Mouse (Mus musculus) layer of hippocampus, postnatal 10 days (tissue): ENCODE results near the gene Gsdma3. TPM values are rescaled to one million over a fixed set of nuclear protein-coding genes. Genes with fewer than 3 reads are reported as not detected.
"Not testable (repeated sequence)": the region's sequence is repeated elsewhere in the genome, so short reads cannot be mapped to it uniquely, and the experiment has no call there.

Experiments
- DNase-seq, 2 experiments: peaks; one replicate each; pipeline ENCODE4 v3.0.0; 2021; ENCODE audit warnings: low spot score in 2 of 2
- total RNA-seq, 2 experiments: library from RNA; stranded (reverse); gene quantifications; 2 replicates each; pipeline ENCODE4 v1.2.3; 2021

Gene Gsdma3
- total RNA-seq, 2 experiments from 2014 or later: 0.50 TPM; not detected in 1

DNA sequence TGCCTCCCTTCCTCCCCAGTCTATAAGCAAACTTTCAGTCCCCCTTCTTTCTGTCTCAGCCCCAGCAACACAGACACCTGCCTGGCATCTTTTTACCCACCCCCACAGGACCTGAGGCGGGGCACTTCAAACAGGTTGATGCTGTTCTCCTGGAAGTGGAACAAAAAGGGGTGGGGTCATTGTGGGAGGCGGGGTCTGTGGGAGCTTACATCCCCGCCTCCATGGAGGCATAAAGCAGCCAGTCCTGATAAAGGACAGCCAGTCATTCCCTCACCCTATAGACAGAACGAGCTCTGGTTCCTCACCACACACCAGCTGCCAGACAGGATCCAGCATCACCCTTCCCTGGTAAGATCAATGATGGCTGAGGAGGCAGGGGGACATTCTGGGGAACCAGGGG lies 37.9 kb downstream of the Gsdma3 start, which contains the start of gene Gsdma:
Gene Gsdma, plus strand, starts transcription at position 261 of the 400 bp plus-strand sequence.
- DNase-seq: no peak

DNA sequence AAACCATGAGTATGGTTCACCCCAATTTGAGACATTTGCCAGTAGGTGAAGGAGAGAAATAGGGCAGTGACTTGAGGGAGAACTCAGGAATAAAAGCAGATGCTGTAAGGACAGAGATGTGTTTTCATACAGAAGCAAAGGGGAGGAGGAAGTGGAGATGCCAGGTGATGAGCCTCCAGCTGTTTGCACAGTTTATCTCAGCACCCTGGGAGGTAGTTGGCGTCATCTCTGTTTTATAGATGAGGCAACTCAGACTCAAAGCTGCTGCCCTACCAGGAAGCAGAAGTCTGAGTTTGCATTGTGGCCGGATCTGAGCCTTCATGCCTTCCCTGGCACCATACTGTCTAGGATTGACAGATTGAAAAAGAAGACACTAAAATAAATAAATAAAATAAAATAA lies 42.8 kb downstream of the Gsdma3 start:
- no peak for DNase-seq

DNA sequence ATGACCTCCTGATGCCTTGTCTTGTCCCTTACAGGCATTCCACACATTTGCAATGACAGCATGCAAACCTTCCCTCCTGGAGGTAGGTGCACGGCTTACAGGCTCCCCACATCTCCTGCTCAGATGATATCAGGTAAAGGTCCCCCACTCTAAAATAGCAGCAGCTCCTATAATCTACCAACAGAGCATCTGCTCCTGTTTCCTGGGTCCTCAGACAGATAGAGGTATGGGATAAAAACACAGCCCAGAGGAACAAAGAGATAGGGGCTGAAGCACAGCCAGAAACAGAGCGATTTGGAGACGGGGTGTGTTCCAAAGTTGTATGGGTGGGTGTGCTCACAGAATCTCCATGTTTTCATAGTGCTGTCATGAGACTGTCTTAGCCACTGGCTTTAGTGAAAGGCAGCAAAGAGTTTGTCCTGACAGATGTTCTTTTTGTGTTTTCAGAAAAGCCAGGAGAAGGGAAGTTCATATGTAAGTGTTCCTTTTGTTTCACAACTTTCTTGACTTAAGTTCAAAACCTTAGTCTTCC lies 45.2 kb downstream of the Gsdma3 start:
- DNase-seq: no peak

DNA sequence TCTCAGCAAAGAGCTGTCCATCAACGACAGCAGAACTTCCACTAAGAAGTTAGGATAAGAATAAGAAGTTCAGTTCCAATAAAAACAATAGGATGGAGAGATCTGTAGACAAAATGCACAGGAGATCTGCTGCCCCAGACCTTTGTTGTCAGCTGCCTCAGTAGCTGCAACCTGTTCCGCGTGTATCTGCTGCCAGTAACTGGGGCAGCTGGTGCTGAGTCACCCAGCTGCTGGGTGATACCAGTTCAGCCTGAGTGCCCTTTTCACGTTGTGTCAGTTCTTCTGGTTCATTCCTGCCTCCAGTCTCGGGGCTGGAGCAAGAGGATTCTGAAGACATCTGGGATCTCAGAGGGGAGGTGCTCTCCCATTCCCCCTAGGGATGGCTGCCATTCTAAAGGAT lies 45.7 kb downstream of the Gsdma3 start:
- DNase-seq: no peak

DNA sequence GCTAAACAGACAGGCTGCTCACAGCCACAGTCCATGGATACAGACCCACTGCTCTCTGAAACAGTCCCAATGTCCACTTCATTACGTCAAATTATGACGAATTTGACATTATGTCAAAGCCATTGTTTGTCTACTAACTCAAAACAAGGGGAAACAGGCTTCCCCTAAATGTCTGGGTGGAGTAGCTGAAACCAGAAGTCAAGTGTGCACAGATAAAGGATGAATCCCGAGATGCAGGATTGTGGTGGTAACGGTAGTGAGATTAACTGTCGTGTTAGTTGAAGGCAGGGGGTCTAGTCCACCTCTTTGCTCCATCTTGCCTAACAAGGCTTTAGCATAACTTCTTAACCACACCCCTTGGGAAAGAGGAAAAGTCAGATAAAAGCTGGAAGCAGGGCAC lies 46.3 kb downstream of the Gsdma3 start:
- no peak for DNase-seq

DNA sequence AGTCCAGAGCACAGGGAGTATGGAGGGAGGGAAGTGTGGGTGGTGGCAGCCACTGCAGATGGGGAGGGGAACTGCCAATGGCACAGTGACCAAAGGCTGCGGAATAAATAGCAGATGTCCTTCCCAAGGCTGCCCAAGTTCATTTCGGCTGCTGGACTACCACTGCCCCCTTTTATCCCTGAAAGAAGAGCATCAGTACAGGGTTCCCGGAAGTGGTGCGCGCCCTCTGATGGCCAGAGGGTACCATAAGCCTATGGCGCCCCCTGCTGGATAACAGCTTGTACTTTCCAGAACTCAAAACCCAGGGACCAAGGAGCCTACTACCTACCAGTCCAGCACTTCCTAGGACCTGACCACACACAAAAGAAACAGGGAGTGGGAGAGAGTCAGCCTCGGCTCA lies 47.0 kb downstream of the Gsdma3 start:
- peak; percentile 58 to 71 for DNase-seq

DNA sequence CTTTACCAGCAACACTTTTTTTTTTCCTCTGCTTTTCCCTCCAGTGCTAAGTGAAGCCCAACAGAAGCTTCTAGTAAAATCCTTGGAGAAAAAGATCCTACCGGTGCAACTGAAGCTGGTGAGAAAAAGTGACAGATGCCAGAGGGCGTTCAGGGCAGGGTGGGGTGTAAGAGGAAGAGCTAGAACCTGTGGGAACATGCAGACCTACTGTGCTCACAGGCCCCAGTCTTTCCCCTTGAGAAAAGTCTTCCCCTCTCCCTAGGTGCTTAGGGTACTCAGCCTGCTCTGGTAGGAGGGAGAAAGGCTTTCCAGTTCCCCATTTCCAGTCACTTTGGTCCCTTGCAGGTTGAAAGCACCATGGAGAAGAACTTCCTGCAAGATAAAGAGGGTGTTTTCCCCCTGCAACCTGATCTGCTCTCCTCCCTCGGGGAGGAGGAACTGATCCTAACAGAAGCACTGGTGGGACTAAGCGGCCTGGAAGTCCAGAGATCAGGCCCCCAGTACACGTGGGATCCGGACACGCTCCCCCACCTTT lies 49.7 kb downstream of the Gsdma3 start:
- no peak for DNase-seq

DNA sequence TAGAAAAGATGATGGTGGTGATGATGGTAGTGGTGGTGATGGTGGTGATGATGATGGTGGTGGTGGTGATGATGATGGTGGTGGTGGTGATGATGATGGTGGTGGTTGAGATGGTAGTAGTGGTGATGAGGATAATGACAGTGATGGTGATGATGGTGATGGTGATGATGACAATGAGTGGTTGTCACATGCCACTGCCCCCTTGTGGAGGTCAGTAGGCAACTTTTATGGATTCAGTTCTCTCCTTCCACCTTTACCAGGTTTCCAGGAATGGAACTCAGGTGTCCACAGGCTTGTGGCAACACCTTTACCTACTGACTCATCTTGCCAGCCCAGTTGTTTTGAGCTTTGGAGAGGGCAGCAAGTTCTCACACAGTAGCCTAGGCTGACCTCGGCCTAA lies 53.9 kb downstream of the Gsdma3 start:
- no peak for DNase-seq

DNA sequence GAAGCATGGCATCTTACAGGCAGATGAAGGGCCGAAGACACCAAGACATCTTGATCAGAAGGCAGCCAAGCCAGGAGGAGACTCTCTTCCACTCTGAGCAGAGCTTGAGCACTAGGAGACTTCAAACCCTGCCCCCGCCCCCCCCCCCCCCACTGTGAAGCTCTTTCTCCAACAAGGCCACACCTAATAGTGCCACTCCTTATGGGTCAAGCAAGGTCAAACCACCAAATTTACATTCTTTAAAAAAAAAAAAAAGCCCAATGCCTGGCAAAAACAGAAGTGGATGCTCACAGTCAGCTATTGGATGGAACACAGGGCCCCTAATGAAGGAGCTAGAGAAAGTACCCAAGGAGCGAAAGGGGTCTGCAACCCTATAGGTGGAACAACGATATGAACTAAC lies 54.4 kb downstream of the Gsdma3 start:
- DNase-seq: not testable (repeated sequence)

DNA sequence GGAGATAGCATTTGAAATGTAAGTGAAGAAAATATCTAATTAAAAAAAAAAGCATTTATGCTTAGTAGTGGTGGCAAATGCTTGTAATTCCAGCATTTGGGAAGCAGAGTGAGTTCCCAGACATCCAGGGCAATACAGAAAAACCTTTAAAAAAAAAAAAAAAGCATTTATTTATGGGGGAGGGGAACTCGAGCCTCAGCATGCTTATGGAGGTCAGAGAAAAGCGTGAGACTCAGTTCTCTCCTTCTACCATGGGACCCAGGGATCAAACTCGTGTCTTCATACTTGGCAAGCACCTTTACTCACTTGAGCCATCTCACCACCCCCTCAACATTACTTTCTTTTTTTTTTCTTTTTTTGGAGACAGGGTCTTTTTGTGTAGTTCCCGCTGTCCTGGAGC lies 55.0 kb downstream of the Gsdma3 start:
- DNase-seq: no peak

DNA sequence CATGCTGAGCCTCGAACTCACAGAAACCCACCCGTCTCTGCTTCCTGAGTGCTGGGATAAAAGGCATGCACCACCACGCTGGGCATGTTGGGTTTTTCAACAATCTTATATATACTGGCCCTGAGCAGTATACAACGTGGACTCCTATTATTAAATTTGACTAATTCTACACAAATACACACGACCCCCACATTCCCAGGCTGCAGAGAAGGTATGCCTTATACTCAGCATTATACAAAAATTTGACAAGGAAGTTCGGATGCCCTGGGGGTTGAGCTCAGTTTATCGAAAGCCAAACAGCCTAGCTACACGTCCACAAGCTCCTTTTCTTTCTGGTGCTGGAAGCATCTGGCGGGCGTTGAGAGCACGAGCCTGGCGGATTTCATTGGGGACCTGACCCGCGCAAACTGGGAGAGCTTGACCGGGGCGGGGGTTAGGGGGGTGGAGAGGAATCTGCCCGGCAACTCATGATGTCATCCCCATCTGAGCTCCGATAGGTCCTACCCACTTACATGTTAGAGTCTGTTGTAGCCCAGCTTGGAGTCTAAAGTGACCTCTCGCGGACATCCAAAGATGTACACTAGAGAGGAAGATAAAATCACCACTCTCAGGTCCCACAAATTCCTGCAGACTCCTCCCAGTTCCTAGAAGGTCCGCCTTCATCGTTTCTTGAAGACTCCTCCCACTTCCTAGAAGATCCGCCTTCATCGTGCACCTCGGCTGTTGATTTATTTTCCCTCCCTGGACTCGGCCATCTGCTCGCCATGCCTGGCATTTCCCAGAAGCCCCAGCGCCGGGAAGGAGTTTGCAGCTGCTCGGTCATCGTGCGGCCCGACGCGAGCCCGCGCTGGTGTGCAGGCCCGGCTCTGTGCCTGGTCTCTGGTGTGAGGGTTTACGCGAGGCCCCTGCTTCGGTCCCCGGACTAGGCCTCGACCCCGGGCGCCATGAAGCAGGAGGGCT lies 55.9 kb downstream of the Gsdma3 start, which contains the start of gene Psmd3:
Gene Psmd3, plus strand, starts transcription at position 769 of the 960 bp plus-strand sequence.
- peak; percentile 98 to 99 for DNase-seq

DNA sequence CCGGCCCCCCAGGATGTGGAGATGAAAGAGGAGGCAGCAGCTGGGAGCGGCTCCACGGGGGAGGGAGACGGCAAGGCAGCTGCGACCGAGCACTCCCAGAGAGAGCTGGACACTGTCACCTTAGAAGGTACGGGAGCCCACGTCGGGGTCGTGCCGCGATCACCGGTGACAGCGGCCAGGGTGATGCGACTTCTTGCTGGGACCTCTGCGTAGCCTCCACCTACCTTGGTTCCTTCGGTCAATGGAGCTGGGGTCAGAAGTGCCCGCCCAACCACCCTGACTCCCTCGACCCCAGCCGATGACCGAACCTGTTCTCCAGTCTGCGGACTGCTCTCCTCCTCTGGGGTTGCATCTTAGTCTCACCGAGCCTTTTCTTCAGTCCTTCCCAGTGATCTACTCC lies 56.7 kb downstream of the Gsdma3 start:
- no peak for DNase-seq

DNA sequence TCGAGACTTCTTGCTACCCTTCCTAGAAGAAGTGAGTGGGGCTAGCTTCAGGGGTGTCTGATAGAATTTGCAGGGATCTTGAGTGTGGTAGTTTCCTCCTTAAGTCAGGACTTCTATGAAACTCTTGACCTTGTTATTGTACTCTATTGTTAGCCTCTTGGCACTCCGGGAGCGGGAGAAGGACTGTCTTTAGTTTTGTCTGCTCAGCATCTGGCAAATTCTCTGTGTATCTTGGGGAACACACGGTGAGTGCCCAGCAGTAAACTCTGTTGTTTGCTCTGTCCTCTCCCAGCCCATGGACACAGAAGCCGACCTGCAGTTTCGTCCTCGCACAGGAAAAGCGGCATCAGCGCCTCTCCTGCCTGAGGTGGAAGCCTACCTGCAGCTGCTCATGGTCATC lies 59.5 kb downstream of the Gsdma3 start:
- no peak for DNase-seq

DNA sequence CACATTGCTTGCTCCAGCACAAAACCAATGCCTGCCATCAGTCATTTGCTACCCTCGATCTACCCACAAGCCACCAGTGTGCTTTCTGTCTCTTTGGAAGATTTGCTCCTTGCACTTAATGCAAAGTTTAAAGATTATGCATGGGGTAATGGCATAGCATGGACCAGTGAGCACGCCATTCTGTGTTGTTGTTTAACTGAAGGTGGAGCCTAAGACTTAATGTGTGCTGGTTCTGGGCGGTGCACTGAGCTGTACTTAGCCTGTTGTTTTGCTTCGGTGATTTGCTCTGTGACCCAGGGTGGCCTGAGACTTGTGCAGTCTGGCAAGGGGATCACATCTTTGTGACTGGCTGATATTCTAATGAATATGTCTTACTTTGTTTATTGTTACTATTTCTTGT lies 60.8 kb downstream of the Gsdma3 start:
- DNase-seq: no peak

Other genes with a start within 250 kb of the Gsdma3 start
- gene Tcap, start 242.5 kb upstream of the Gsdma3 start, total RNA-seq: 1 to 10 TPM; 1.4 to 1.6 TPM
- not detected for gene Pnmt, start 239.9 kb upstream of the Gsdma3 start, total RNA-seq
- gene Pgap3, start 225.9 kb upstream of the Gsdma3 start, total RNA-seq: 10 to 100 TPM in 1 of 2 experiments, 1 to 10 TPM in 1; 8.9 to 10.1 TPM
- gene Erbb2, start 213.9 kb upstream of the Gsdma3 start, total RNA-seq: 1 to 10 TPM; 3.3 to 4.2 TPM
- 100 to 1,000 TPM; 108 to 110 TPM for gene Mien1, start 187.4 kb upstream of the Gsdma3 start, total RNA-seq
- 1 to 10 TPM; 1.0 to 1.8 TPM for gene Grb7, start 180.0 kb upstream of the Gsdma3 start, total RNA-seq
- gene Ikzf3, start 80.3 kb upstream of the Gsdma3 start, total RNA-seq: not detected
- not detected for gene Zpbp2, start 75.3 kb upstream of the Gsdma3 start, total RNA-seq
- gene Ormdl3, start 39.0 kb upstream of the Gsdma3 start, total RNA-seq: 10 to 100 TPM; 53.6 to 56.9 TPM
- not detected for gene Lrrc3c, start 28.1 kb upstream of the Gsdma3 start, total RNA-seq
- gene Gm12355, start 699 bp upstream of the Gsdma3 start, total RNA-seq: 10 to 100 TPM; 14.1 to 17.2 TPM
- gene Gsdma2, start 20.4 kb downstream of the Gsdma3 start, total RNA-seq: not detected
- not detected for gene Gsdma, start 38.0 kb downstream of the Gsdma3 start, total RNA-seq
- 100 to 1,000 TPM; 127 to 130 TPM for gene Psmd3, start 56.2 kb downstream of the Gsdma3 start, total RNA-seq
- gene Csf3, start 74.9 kb downstream of the Gsdma3 start, total RNA-seq: not detected
- gene Med24, start 103.1 kb downstream of the Gsdma3 start, total RNA-seq: 100 to 1,000 TPM in 1 of 2 experiments, 10 to 100 TPM in 1; 93.8 to 103 TPM
- 1,000 to 10,000 TPM; 1,331 to 1,411 TPM for gene Thra, start 114.3 kb downstream of the Gsdma3 start, total RNA-seq
- gene Nr1d1, start 149.0 kb downstream of the Gsdma3 start, total RNA-seq: 10 to 100 TPM; 39.1 to 41.5 TPM
- gene Msl1, start 169.2 kb downstream of the Gsdma3 start, total RNA-seq: 100 to 1,000 TPM; 147 to 157 TPM
- gene Casc3, start 178.5 kb downstream of the Gsdma3 start, total RNA-seq: 10 to 100 TPM; 65.8 to 66.3 TPM
- 100 to 1,000 TPM; 148 to 154 TPM for gene Rapgefl1, start 210.4 kb downstream of the Gsdma3 start, total RNA-seq
- gene Wipf2, start 237.3 kb downstream of the Gsdma3 start, total RNA-seq: 10 to 100 TPM; 29.7 to 30.9 TPM